Mouse (Mus musculus) ES-E14 (cell line): ENCODE data around the gene Gcm1. TPM values are rescaled to one million over a fixed set of nuclear protein-coding genes. Genes with fewer than 3 reads are reported as not detected.

Source experiments
- DNase-seq: peaks from one replicate; pipeline ENCODE4 v3.0.0-alpha.2; 2013; ENCODE audit warnings: low read depth, low spot score
- H3K27ac ChIP-seq: 2 replicates; pipeline ENCODE4 v1.5.1; 2012; ENCODE audit warnings: low read depth, mild to moderate bottlenecking, low read length, moderate library complexity, mixed read lengths; ENCODE audit not compliant: poor library complexity, insufficient read depth, severe bottlenecking
- H3K36me3 ChIP-seq: 2 replicates; pipeline ENCODE4 v1.6.1; 2012; ENCODE audit warnings: mild to moderate bottlenecking, low read length, moderate library complexity, mixed read lengths; ENCODE audit not compliant: control insufficient read depth, poor library complexity, insufficient read depth, severe bottlenecking
- H3K4me1 ChIP-seq, 2 experiments: fragments of 150-350 bp in 1 of 2; sonication (generic) in 1 of 2; 2 replicates each; pipeline ENCODE4 v1.6.1; 2012; ENCODE audit warnings: low read length in 2 of 2, mild to moderate bottlenecking in 1 of 2, mixed read lengths in 1 of 2; ENCODE audit not compliant: control insufficient read depth in 2 of 2, insufficient read depth in 2 of 2, poor library complexity in 1 of 2
- H3K4me3 ChIP-seq, 2 experiments: fragments of 150-350 bp in 1 of 2; sonication (generic) in 1 of 2; 2 replicates each; pipeline ENCODE4 v1.5.1; 2012; ENCODE audit warnings: low read length in 2 of 2, low read depth in 1 of 2, mild to moderate bottlenecking in 1 of 2, mixed read lengths in 1 of 2; ENCODE audit not compliant: insufficient read depth in 1 of 2, poor library complexity in 1 of 2, severe bottlenecking in 1 of 2
- H3K9ac ChIP-seq: 2 replicates; pipeline ENCODE4 v1.6.1; 2012; ENCODE audit warnings: low read depth, mild to moderate bottlenecking, low read length, mixed read lengths; ENCODE audit not compliant: poor library complexity, insufficient read depth, severe bottlenecking
- H3K9me3 ChIP-seq: fragments of 150-350 bp; sonication (generic); 2 replicates; pipeline ENCODE4 v1.6.1; 2012; ENCODE audit warnings: low read depth, mild to moderate bottlenecking, low read length; ENCODE audit not compliant: control insufficient read depth, insufficient read depth
- CHD2 ChIP-seq: IDR thresholded peaks from 2 replicates; pipeline ENCODE4 v1.6.1; 2014; ENCODE audit warnings: mild to moderate bottlenecking, low read depth, low read length, inconsistent platforms
- HCFC1 ChIP-seq: IDR thresholded peaks from 2 replicates; pipeline ENCODE4 v1.6.1; 2012; ENCODE audit warnings: low read length, inconsistent platforms, borderline replicate concordance; ENCODE audit not compliant: insufficient read depth
- MAFK ChIP-seq: IDR thresholded peaks from 2 replicates; pipeline ENCODE4 v1.6.1; 2014; ENCODE audit warnings: mild to moderate bottlenecking, low read depth, low read length, inconsistent platforms; ENCODE audit not compliant: insufficient read depth
- ZC3H11A ChIP-seq: IDR thresholded peaks from 2 replicates; pipeline ENCODE4 v1.6.1; 2012; ENCODE audit warnings: low read depth, mild to moderate bottlenecking, inconsistent platforms, low read length, borderline replicate concordance
- ZNF384 ChIP-seq: IDR thresholded peaks from 2 replicates; pipeline ENCODE4 v1.6.1; 2012; ENCODE audit warnings: low read depth, low read length, inconsistent platforms
- in situ Hi-C, 2 experiments: fragments of 600-800 bp; cut with MboI; formaldehyde crosslinking; loops; one replicate each; pipeline ENCODE4 v1.15.1; 2025; ENCODE audit warnings: low sequenced_read_pairs in 2 of 2, inconsistent platforms in 1 of 2; ENCODE audit not compliant: unreplicated experiment in 2 of 2
- total RNA-seq: library from RNA; depleted of rRNA; stranded (reverse); fragments of 300-350 nt; gene quantifications from 2 replicates; pipeline ENCODE4 v1.2.3, GENCODE M21; 2012

The Gcm1 gene
- total RNA-seq, 1 experiment = 1.4 TPM

DNA sequence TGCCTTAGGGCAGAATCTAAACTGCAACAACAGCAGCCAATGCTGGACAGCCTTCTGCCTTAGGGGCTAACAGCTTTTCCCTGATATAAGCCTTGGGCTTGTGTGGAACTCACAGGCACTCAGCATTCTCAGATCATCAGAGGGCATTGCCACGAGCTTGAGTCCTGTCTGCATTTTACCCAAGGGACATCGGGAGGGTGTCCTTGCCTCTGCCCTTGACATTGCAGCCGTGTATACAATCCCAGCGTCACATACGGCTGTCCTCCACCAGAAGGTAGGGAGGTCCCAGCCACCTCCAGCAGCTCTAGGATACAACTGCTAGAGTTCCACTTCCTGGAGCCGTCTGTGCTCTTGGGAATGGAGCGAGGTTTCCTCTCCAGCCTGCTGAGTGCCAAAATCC, 37.2 kb downstream of the Gcm1 start:
- Histone ChIP-seq H3K9ac (no peak overlapping the region), H3K4me1 (peaks cover 0 to 2% of the 10 kb centered on the region in 2 experiments; a peak in 2 of 4 replicates), H3K36me3 (peaks cover 4% of the 10 kb centered on the region; the same call in 1 of the 2 replicates), H3K4me3 (no peak overlapping the region), H3K9me3 (no peaks in the 10 kb centered on the region), H3K27ac (no peak overlapping the region)
- no peak for TF ChIP-seq MAFK
- TF ChIP-seq ZNF384 = no peak
- TF ChIP-seq CHD2 = no peak
- TF ChIP-seq HCFC1 = no peak
- no peak for TF ChIP-seq ZC3H11A
- in situ Hi-C loops = no loop called here
- DNase-seq = no peak

DNA sequence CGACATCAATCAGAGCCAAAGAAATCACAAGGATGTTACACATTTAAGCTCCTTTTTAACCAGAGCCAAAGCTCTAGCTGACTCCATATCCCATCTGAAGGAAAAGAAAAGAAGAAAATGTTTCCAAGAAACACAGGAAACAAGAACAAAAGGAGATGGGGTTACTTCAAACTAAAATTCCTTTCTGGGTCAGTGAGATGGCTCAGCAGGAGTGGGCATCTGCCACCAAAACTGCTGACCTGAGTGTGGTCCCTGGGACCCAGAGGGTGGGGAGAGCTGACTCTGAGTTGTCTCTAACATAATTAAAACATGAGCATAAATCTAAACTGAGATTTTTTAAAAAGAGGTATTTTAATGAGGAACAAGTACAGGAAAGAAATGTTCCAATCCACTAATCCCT, 38.2 kb downstream of the Gcm1 start:
- Histone ChIP-seq H3K9ac (no peak overlapping the region), H3K9me3 (no peaks in the 10 kb centered on the region), H3K36me3 (peaks cover 4% of the 10 kb centered on the region; the same call in 1 of the 2 replicates), H3K4me3 (no peak overlapping the region), H3K4me1 (peaks cover 0 to 2% of the 10 kb centered on the region in 2 experiments; a peak in 2 of 4 replicates), H3K27ac (no peak overlapping the region)
- in situ Hi-C loops = no loop called here
- TF ChIP-seq HCFC1 = no peak
- TF ChIP-seq MAFK = no peak
- no peak for TF ChIP-seq ZNF384
- no peak for TF ChIP-seq ZC3H11A
- TF ChIP-seq CHD2 = no peak
- DNase-seq = no peak

DNA sequence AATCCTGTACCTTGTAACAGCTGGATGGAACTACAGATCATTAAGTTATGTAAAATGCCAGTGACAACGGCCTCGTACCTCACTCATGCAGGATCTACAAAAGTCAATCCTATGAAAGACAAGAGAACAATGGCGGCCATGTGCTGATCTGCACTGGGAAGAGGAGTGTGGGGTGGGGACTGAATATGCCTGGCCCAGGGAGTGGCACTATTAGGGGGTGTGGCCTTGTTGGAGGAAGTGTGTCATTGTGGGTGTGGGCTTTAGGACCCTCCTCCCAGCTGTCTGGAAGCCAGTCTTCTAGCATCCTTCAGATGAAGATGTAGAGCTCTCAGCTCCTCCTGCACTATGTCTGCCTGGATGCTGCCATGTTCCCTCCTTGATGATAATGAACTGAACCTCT, 38.9 kb downstream of the Gcm1 start:
- no peak for DNase-seq
- H3K36me3 ChIP-seq = peaks cover 7% of the 10 kb centered on the region
- no peak overlapping the region for H3K4me3 ChIP-seq
- in situ Hi-C loops = no loop called here
- H3K9ac ChIP-seq = no peak overlapping the region
- no peak overlapping the region for H3K27ac ChIP-seq
- H3K9me3 ChIP-seq = no peaks in the 10 kb centered on the region
- peaks cover 0 to 2% of the 10 kb centered on the region in 2 experiments; a peak in 2 of 4 replicates for H3K4me1 ChIP-seq
- TF ChIP-seq CHD2 = no peak
- no peak for TF ChIP-seq MAFK
- no peak for TF ChIP-seq ZNF384
- no peak for TF ChIP-seq HCFC1
- no peak for TF ChIP-seq ZC3H11A

DNA sequence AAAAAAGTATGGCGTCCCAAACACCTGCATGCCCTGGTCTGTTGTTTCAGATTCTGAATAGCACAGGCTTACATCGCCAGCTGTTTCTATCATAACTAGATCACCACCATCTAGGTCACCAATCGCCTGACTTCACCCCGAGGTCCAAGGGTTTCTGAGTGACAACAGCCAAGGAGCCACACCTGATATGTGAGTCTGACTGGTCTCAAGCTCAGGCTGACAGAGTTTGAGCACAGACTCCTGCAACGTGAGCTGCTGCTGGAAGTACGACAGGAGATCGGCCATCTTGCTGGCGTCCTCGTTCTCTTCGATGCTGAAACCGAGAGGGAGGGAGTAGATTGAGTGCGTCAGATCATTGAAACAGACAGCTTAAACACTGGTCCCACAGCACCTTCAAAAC, 44.0 kb downstream of the Gcm1 start:
- Histone ChIP-seq H3K9ac (no peak overlapping the region), H3K4me3 (no peak overlapping the region), H3K4me1 (peaks cover 0 to 2% of the 10 kb centered on the region in 2 experiments; a peak in 1 of 4 replicates), H3K27ac (no peak overlapping the region), H3K9me3 (no peaks in the 10 kb centered on the region), H3K36me3 (peaks cover 8% of the 10 kb centered on the region)
- DNase-seq = no peak
- in situ Hi-C loops = no loop called here
- no peak for TF ChIP-seq HCFC1
- TF ChIP-seq ZNF384 = no peak
- TF ChIP-seq CHD2 = no peak
- no peak for TF ChIP-seq MAFK
- no peak for TF ChIP-seq ZC3H11A

GRCm38 (mm10) chr9:78096376-78096775, 44.7 kb downstream of the Gcm1 start:
- Histone ChIP-seq H3K9me3 (no peaks in the 10 kb centered on the region), H3K4me3 (no peak overlapping the region), H3K4me1 (no peaks in the 10 kb centered on the region), H3K9ac (no peak overlapping the region), H3K36me3 (peaks cover 8% of the 10 kb centered on the region), H3K27ac (no peak overlapping the region)
- in situ Hi-C loops = no loop called here
- TF ChIP-seq ZC3H11A = peak; percentile 36; the same call in 1 of the 2 replicates
- TF ChIP-seq CHD2 = no peak
- TF ChIP-seq HCFC1 = no peak
- TF ChIP-seq ZNF384 = no peak
- no peak for TF ChIP-seq MAFK
- DNase-seq = peak; percentile 47
